Mouse (Mus musculus): ENCODE data around the gene Kcnmb1.

Kcnmb1 gene

DNA sequence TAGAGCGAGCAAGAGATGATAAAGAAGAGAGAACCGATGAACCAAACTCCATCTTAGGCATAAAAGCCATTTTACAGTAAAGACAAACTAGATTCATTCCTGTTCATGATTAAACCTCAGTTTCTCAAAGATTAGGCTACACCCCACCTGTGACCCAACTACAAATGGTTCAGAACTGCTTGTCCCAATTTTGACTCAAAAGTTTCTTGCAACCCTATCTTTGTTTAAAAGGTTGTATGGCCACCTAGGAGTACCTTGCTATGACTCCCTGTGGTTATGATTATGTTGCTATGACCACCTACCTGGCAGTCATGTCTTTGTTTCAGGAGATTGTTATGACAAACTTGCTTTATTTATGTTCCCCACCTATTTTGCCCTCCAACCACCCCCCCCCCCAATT lies 44.8 kb downstream of the Kcnmb1 start:
- no peak for DNase-seq

DNA sequence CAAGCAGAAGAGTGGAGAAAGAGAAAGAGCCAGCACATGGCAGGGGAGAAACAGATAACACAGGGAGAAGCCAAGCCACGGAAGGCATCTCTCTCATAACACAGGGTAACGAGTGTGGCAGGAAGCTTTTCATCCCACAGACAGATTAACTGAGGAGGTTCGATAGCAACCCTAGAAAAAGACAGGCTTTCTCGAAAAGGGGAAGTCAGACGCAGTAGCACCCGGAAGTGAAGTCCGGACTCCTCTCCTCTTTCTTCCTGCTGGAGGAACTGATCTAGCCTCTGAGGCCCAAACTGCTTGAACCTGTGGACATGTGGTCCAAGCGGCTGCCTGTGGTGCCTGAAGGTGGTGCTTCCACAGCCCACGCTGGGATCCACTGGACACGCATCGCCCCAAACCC lies 45.4 kb downstream of the Kcnmb1 start:
- DNase-seq, result peak; percentile 92

DNA sequence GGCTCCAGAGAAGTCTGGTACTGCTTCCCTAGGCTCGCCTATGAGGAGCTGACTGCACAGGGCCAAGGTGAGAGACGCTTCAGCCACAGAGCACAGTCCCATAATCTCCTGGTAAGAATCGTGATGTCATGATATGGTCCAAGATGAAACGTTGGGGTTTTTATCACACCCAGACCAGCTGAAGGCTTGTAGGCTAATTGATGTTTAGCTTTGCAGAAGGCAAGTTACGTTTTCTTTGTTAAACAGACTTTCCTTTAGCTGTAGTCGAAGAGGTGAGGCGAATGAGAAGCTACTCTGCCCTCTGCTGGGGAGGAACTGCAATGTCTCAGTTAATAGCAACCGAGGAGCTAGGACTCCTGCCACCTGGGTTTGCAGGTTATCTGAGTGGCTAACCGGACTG lies 45.9 kb downstream of the Kcnmb1 start:
- no peak for DNase-seq

DNA sequence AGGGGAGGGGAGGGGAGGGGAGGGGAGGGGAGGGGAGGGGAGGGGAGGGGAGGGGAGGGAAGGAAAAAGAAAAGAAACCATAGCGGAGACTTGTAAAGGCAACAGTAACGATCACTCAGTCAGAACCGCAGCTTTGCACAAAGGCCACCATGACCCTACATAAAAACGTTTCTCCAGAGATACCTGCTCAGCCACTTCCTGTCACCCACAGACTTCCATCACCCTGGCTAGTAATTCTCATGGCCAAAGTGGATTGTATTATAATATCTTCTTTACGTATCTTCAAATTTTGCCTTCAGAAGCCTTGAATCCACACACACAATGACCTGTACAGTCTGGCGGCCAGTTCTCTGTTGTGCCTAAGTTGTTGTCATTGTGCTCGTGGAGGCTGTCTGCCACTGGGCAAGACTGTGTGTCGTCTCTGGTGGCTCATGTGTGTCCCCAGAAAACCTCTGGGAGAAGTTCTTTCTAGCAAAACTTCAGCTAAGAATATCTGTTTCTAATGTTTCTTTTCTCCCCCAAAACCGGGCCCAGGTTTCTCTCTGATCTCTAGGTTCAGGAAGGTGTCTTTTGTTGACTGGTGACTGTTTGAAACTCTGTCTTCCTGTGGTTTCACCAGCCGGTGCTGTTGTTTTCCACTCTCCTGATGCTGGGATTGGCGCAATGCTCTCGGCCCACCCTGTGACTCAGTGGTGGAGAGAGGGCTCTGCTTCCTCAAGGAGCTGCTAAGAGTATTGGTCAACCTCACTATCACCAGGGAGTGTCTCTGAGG lies 46.7 kb downstream of the Kcnmb1 start:
- DNase-seq, result no peak

DNA sequence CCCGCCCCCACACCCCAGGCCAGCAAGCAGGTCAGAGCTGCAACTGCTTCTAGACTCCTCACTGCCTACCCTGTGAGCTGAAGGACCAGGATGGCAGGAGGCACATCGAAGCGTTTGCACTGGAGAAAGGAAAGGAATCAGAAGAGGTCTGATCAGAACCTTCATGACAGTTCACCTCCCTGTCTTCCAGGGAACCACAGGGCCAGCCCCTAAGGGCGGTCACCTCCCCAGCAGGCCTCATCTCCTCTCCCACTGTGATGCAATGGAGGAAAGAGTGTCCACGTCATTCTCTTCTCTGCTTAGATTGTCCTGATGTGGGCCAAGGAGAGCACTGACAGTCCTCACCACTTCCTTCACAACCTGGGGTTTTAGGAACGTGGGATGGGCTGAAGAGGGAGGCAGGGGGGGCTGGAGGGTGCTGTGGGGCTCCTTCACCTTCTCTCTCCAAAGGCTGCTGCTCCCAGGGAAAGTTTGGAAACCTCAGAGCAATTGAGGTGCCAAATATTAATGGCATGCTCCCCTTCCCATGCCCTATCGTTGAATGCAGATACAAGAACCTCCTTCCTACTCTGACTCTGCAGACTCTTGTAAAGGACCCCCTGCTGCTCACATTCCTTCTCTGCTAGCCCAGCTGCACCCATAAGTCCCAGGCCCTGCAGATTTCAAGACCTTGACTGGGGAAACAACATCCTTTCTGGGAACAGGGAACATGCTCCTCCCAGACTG lies 47.5 kb downstream of the Kcnmb1 start:
- DNase-seq, result peak; percentile 90

DNA sequence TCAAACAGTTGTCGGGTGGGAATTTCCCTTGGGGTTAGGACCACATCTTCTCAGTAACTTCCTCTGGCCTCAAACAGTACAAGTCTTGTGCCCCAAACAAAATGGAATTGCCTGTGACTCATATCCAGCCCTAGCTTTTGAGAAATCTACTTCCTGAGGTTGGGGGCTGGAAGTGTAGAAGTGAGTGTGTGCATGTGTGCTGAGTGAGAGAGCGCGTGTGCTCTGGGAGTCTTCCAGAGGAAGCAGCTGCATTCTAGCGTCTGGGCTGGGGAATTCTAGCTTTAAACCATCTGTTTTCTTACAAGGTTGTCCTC lies 48.0 kb downstream of the Kcnmb1 start:
- DNase-seq, result peak; percentile 98

DNA sequence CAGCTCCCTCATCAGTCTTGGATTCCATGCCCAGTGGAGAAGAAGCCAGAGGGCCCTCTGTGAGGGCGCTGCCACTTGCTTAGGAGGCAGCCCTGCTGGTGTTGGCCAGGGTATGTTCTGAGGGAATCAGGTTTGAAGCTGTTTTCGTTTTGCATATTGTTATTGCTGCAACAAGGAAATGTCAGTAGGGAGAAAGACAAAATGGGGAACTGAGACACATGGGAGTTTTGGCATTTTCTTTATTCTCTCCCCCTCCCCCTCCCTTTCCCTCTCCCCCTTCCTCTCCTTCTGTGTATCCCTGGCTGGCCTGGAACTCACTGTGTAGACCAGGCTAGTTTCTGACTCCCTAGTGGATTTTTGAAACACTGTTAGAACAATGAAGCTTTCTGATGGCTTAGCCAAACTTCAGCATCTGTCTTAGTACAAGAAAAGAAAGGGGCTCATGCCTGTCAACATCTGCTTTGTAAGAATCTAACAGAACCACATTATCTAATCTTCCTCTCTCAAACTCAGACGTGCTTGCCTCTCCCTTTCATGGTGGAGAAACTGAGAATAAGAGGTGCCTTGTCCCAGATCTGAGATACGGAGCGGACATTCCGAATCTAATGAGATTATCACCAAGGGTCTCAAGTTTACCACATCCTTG lies 49.3 kb downstream of the Kcnmb1 start:
- peak; percentile 79 for DNase-seq

Measured in heart, adult 11 months (tissue).